Mouse (Mus musculus) thymus, adult 2 months (tissue): ENCODE measurements around the gene Fhl4.

ENCODE experiments used
- CTCF ChIP-seq: fragments of 200-500 bp; IDR thresholded peaks from 2 replicates; pipeline ENCODE4 v1.5.1; 2012; ENCODE audit warnings: mild to moderate bottlenecking, control low read depth, low read length, moderate library complexity, borderline replicate concordance; ENCODE audit not compliant: control insufficient read depth, poor library complexity, insufficient read depth; ENCODE audit errors: extremely low read depth
- POLR2A ChIP-seq: fragments of 200-500 bp; IDR thresholded peaks from 2 replicates; pipeline ENCODE4 v1.6.1; 2012; ENCODE audit warnings: mild to moderate bottlenecking, low read length, control low read depth, moderate library complexity; ENCODE audit not compliant: control insufficient read depth, poor library complexity, insufficient read depth; ENCODE audit errors: extremely low read depth

- TF ChIP-seq POLR2A = no peak
- no peak for TF ChIP-seq CTCF
Measured at GRCm38 (mm10) chr10:85046585-85046984, 55.7 kb downstream of the Fhl4 start.
